Mouse (Mus musculus): ENCODE measurements around the gene Arhgap27. TPM values are rescaled to one million over a fixed set of nuclear protein-coding genes. Genes with fewer than 3 reads are reported as not detected.

Arhgap27 gene
- polyA plus RNA-seq, 1 experiment, result 0.31 TPM

GRCm38 (mm10) chr11:103285276-103285675, 78.2 kb downstream of the Arhgap27 start:
- no peak overlapping the region for H3ac ChIP-seq (ENCODE audit: control insufficient read depth, insufficient read length)
- no peaks in the 10 kb centered on the region for H3K79me2 ChIP-seq (ENCODE audit: control insufficient read depth, insufficient read depth)
- H3K4me2 ChIP-seq (ENCODE audit: low read depth), result no peak overlapping the region
- no peak overlapping the region for H3K4me3 ChIP-seq
- TF ChIP-seq TCF3 (IDR thresholded peaks at IDR 0.05; ENCODE audit: insufficient read length, low read depth), result no peak
- TF ChIP-seq POLR2A (IDR thresholded peaks at IDR 0.05; ENCODE audit: insufficient read length, low read depth), result no peak
- TF ChIP-seq REST (IDR thresholded peaks at IDR 0.05; ENCODE audit: insufficient read depth, insufficient read length), result no peak
- no peak for TF ChIP-seq MAX (IDR thresholded peaks at IDR 0.05; ENCODE audit: low read depth)
- TF ChIP-seq MYOD1 (IDR thresholded peaks at IDR 0.05; ENCODE audit: control insufficient read depth in 1 of 3, insufficient read length in 2 of 3, low read depth in 2 of 3), result no peak
- TF ChIP-seq MYOG (IDR thresholded peaks at IDR 0.05; ENCODE audit: control insufficient read depth in 1 of 3, insufficient read depth in 1 of 3, insufficient read length in 2 of 3, low read depth in 2 of 3), result no peak
- no peak for TF ChIP-seq TCF12 (IDR thresholded peaks at IDR 0.05; ENCODE audit: insufficient read depth, poor library complexity, severe bottlenecking)
- TF ChIP-seq CEBPB (IDR thresholded peaks at IDR 0.05; ENCODE audit: insufficient read depth, poor library complexity, severe bottlenecking), result no peak
- no peak for TF ChIP-seq POLR2AphosphoS2 (IDR thresholded peaks at IDR 0.05; ENCODE audit: insufficient read length, low read depth)
- H3K36me3 ChIP-seq (ENCODE audit: control insufficient read depth, insufficient read depth), result no peaks in the 10 kb centered on the region
- H3K27me3 ChIP-seq (ENCODE audit: control insufficient read depth, insufficient read depth, insufficient read length), result no peaks in the 10 kb centered on the region

GRCm38 (mm10) chr11:103281784-103282183, 81.7 kb downstream of the Arhgap27 start:
- Histone ChIP-seq H3K36me3 (ENCODE audit: control insufficient read depth, insufficient read depth) (no peaks in the 10 kb centered on the region), H3K27me3 (ENCODE audit: control insufficient read depth, insufficient read depth, insufficient read length) (no peaks in the 10 kb centered on the region), H3K4me2 (ENCODE audit: low read depth) (no peak overlapping the region), H3K4me3 (no peak overlapping the region), H3K79me2 (ENCODE audit: control insufficient read depth, insufficient read depth) (no peaks in the 10 kb centered on the region), H3ac (ENCODE audit: control insufficient read depth, insufficient read length) (no peak overlapping the region)
- TF ChIP-seq USF1 (IDR thresholded peaks at IDR 0.05; ENCODE audit: low read depth) (no peak), POLR2AphosphoS2 (IDR thresholded peaks at IDR 0.05; ENCODE audit: insufficient read length, low read depth) (no peak), MYOG (IDR thresholded peaks at IDR 0.05; ENCODE audit: control insufficient read depth in 1 of 3, insufficient read depth in 1 of 3, insufficient read length in 2 of 3, low read depth in 2 of 3) (no peak), MYOD1 (IDR thresholded peaks at IDR 0.05; ENCODE audit: control insufficient read depth in 1 of 3, insufficient read length in 2 of 3, low read depth in 2 of 3) (no peak), TCF12 (IDR thresholded peaks at IDR 0.05; ENCODE audit: insufficient read depth, poor library complexity, severe bottlenecking) (no peak), SRF (IDR thresholded peaks at IDR 0.05; ENCODE audit: control insufficient read depth, insufficient read length, low read depth) (no peak), REST (IDR thresholded peaks at IDR 0.05; ENCODE audit: insufficient read depth, insufficient read length) (no peak), E2F4 (IDR thresholded peaks at IDR 0.05; ENCODE audit: insufficient read depth) (no peak)

Other genes with a start within 250 kb of the Arhgap27 start
- 18.7 TPM for gene Hexim1, start 247.5 kb downstream of the Arhgap27 start, polyA plus RNA-seq (2012; fragmentation: generic; extraction: Trizol)
- gene Hexim2, start 231.3 kb downstream of the Arhgap27 start, polyA plus RNA-seq (2012; fragmentation: generic; extraction: Trizol), result 8.8 TPM
- gene Fmnl1, start 192.6 kb downstream of the Arhgap27 start, polyA plus RNA-seq (2012; fragmentation: generic; extraction: Trizol), result 15.6 TPM
- gene 1700023F06Rik, start 155.1 kb downstream of the Arhgap27 start, polyA plus RNA-seq (2012; fragmentation: generic; extraction: Trizol), result not detected
- gene Spata32, start 145.3 kb downstream of the Arhgap27 start, polyA plus RNA-seq (2012; fragmentation: generic; extraction: Trizol), result 0.04 TPM
- 12.9 TPM for gene Map3k14, start 96.2 kb downstream of the Arhgap27 start, polyA plus RNA-seq (2012; fragmentation: generic; extraction: Trizol)
- gene Plekhm1, start 49.0 kb upstream of the Arhgap27 start, polyA plus RNA-seq (2012; fragmentation: generic; extraction: Trizol), result 12.2 TPM
- not detected for gene Lrrc37a, start 140.9 kb upstream of the Arhgap27 start, polyA plus RNA-seq (2012; fragmentation: generic; extraction: Trizol)

All from myocyte (in vitro differentiated cells).